Mouse (Mus musculus) fibroblast of lung, adult 2 months (primary cell): Measurements from ENCODE around the gene Ssu2.

ENCODE experiments used
- DNase-seq: peaks from one replicate; pipeline ENCODE4 v3.0.0-alpha.2; 2011; ENCODE audit warnings: low read depth

Gene Ssu2

DNA sequence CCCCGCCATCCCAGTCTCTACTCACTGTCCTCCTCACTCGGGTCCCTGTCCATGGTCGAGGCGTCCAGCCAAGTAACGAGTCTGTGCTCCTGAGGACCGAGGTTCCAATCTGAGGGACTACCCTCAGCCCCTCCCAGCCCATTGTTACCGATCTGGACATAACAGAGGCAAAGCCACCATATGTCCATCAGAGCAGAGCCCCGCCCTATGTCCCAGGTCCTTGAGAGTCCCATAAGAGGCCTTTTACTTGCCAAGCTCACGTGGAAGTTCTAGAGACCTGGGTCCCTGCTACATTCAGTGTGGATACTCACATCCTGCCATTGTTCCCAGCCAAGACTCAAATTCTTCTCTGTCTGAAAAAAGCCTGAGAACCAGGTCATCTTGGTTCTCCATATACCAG, at the start of gene Ssu2:
Ssu2 (minus strand) TSS at position 77 of the 400 bp plus-strand sequence.
- no peak for DNase-seq

DNA sequence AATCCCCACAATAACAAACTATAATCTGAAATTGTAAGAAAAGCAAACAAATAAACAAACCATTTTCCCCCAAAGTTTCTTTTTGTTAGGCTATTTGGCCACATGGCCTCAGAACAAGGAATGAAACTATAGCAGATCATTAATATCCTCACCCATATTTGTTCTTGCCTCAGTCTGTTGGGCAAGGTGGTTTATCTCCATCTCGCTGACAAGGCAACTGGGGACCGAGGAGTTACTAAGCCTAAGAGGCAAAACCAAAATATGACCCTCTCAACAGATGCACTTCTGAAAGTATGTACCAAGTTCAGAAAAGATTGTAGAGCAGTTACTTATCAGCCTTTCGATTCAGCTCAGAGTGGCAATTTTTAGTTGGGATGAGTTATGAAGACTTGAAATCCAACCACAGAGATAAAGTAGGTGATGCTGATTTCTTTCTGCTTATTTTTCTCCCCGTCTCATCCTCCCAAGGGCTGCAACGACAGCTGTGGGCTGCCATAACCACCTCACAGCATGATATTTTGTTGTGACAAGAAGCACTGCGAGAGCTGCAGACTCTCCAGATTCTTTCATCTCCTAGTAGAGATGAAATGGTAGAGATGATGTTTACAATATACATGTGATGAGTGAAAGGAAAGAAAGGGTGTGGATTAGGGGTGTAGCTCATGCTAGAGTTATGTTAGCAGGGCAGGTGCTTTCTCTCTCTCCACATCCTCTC, 38.4 kb upstream of the Ssu2 start:
- DNase-seq: no peak

DNA sequence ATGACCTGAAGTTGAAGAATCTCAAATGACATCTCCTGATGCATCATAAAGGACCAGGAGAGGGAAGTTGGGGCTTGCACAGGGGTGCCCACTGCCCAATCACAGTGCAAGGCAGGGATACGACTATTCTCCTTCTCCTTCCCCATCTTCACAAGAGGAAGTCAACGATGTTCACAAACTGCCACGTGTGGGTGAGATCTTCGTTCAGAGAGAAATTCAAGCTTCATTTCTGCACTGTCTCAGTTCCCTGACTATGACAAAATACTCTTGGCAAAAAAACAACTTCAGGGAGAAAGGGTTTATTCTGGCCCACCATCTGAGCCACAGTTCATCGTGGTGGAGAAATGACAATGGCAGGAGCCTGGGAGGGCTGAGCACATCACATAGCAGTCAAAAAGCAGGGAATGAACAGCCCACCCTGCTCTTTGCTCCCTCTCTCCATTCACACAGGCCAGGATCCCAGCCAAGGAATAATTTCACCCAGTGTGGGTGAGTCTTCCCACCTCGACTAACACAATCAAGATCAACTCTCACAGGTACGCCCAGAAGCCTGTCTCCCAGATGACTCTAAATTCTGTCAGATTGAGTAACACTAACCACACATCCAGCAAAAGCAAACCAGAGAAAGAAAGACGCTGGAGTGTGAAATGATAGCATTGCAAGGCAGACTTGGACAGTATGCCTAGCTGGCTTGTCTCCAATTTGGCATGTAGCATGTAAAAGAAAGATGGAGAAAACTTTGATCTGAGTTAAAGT, 36.1 kb upstream of the Ssu2 start:
- DNase-seq: peak; percentile 42

DNA sequence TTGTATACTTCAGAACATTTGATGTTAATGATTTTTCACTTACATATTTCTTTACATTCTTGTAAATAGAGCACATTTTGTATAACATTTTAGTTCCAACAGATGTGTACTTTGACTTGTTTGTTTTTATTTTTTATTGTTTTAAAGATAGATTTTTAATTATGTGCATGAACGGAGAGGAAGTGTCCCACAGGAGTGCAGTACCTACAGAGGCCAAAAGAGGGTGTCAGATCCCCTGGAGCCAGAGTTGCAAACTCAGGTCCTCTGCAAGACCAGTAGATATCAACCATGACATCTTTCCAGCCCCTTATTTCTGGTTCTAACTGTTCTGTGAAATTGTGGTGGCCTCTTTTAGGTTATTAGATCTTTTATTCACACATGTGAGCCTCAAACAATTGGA, 33.1 kb upstream of the Ssu2 start:
- no peak for DNase-seq

DNA sequence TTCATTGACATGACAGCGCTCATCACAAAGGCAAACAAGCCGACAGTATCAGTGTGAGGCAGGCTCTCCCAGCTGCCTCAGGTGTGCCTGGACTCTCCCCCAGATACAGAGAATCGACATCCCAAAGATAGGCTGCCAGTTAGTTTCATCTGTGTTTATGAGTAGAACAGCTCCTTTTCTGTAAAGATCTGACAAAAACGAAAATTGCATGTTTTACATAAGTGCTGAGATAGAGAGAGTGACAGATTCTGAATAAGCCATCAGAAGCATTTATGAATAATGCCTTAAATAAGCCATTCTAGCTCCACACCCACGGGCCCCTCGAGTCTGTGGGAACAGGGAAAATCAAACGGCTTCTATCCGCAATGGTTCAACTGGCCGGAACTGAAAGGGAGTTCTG, 31.5 kb upstream of the Ssu2 start:
- no peak for DNase-seq

DNA sequence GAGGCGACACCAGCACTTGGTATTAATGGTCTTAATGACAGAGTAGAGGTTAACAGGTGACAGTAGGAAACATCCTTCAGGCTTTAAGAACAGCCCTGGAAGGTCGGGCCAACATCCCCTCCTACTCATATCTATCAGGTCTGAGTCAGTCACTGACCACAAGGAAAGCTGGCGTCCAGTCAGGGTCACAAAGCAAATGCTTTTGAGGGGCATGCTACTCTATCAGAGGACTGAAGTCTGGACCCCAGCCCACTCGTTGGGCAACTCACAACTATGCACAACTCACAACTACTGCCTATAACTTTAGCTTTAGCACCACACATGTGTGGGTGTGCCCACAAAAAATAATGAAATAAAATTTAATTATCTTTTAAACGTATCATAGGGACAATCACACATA, 16.3 kb upstream of the Ssu2 start:
- no peak for DNase-seq

DNA sequence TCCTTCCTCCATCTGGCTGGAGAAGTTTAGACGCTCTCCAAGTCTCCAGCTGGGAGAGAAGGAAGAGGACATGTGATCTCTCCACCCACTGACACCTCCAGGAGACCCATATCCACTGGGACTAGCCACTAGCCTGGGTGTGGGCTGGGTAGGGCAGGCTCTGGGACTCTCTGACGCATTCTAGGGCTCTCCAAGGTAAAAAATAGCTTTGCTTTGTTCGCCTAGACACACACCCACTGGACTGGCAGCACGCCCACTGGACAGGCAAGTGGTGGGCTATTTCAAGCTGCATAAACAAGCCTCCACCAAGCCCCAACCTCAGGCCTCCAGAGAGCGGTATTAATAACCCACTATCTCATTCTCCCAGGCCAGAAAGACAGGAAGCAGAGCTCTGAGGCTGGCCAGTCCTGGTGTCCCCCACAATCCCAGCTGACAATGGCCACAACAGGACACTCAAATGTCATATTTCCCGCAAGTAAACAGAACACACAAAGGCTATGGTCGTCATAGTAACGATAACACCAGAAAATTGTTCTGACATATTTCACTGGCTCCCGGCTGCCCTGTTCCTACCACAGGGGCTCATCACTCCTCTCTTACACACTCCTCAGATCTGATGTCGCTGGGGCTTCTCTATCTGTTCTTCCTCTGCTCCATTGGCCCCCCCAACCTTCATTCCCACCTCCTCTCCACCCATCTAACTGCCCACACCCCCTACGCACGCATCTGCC, 14.3 kb upstream of the Ssu2 start:
- DNase-seq: no peak

DNA sequence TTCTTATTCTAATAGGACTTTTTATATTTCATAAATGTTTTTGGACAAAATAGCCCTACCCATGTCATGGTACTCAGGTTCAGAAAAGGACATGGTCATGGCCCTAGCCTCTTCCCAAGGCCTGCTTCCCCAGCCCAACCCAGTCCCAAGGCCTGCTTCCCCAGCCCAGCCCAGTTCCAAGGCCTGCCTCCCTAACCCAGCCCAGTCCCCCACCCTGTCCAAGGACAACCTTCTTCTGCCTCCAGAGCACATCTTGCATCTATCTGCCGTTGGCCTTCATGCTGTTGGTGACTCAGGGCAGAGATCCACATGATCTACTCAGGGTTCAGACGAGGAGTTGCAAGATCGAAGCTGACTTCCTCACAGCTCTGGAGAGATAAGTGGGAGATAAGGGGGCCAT, 9.5 kb upstream of the Ssu2 start:
- DNase-seq: no peak

- no peak for DNase-seq
Measured at GRCm38 (mm10) chr6:112396352-112396751, 8.5 kb upstream of the Ssu2 start.

- no peak for DNase-seq
Measured at GRCm38 (mm10) chr6:112388385-112388784, 562 bp upstream of the Ssu2 start.

DNA sequence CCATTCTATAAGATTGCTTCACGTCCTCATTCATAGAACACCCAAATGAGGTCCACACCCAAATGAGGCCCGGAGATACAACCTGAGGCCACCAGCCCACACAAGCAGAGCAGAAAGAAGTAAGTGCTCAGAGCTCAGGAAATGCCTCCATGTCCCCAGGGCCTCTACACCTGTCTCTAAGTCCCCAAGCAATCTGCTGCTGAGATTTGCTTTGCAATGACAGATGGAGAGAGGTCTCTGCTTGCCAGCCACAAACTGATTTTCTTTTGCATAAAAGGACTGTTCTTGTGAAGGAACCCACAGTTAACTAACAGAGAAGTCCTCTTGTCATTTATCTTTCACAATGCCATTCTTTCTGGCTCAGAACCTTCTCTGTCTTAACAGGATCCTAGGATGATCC, 1.6 kb downstream of the Ssu2 start:
- DNase-seq: no peak

DNA sequence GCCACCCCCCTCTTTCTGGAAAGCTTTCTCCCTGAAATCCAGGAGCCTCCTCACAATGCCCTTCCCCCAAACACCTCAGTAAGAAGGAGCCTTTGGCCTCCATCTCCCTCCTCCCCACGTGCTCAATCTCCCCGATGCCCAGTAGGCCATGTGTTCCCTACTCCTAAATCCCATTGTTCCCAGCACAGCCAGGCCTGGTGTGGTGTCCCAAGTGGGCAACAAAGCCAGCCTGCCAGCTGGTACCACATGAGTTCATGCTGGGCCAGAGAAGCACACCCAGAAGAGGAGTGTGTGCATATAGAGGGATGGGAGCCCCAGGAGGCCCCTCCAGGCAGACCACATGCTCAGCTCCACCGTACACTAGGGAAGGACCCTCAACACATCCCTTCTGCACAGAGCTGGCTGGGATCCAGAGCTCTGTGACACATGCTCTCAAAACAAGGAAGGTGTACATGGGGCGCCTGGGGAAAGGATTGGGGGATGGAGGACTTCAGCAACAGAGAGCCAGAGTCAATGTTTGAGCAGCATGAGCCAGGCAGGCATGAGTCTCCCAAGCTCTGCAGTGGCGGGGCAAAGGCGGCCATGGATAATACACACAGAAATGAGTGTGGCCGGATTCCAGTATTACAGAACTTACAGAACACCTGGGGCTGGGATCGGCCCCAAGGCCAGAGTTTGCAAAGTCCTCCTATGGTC, 4.7 kb downstream of the Ssu2 start:
- DNase-seq: no peak

GRCm38 (mm10) chr6:112379054-112379453, 8.8 kb downstream of the Ssu2 start:
- no peak for DNase-seq

DNA sequence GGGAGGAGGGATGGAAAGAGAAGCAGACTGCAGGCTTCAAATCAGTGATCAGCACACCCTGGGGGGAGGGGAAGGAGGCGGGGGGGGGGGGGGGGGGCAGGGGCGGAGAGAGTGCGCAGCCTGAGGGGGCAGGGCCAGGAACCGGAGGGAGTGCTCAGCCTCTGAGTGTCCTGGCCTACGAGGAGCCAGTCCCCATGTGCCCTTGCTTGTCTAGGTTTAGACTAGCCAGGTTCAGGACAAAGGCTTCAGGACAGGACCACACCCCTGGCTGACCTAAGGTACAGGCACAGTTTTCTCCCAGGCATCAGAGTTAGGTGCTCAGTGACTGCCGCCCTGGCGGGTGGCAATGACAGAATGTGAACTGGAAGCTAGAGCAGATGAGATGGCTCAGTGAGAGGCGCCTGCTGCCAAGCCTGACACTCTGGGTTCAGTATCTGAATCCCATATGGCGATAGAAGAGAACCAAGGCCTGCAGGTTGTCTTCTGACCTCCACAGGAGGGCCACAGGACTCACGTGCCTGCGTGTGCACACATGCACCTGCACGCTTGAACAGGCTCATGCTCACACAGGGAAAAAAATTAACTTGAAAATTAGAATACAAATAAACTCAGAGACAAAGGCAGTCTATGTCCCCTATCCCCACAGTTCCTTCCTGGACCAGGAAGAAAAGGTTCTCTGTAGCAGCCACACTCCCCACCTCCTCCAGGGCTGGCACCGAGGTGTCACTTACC, 12.0 kb downstream of the Ssu2 start:
- no peak for DNase-seq

DNA sequence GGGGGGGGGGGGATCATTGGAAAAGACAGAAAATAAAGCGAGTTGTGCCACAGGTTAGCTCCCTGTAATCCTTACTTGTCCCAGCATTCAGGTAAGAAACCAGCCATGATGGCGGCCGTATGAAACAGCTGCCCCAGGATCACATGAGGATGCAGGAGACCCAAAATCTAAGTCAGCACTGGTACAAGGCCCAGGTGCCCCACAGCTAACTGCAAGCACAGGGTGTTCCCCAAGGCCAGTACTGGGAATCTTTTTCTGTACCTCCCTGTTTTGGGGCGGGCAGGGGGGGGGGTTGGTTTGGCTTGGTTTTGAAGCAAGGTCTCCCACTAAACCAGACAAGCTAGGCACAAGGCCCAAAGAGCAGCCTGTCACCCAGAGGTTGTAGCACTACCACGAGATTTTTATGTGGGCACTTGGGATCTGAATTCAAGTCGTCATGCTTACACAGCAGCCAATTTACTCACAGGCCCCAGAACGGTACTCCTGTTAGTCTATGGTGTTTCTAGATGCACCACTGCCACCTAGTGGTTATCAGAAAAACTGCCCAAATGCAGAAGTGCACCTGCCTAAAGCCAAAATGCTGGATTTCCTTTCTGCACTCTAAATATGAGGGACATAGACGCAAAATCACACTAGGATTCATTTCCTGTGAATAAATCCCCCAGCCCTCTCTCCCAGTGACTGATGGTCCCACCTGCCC, 13.8 kb downstream of the Ssu2 start:
- no peak for DNase-seq

DNA sequence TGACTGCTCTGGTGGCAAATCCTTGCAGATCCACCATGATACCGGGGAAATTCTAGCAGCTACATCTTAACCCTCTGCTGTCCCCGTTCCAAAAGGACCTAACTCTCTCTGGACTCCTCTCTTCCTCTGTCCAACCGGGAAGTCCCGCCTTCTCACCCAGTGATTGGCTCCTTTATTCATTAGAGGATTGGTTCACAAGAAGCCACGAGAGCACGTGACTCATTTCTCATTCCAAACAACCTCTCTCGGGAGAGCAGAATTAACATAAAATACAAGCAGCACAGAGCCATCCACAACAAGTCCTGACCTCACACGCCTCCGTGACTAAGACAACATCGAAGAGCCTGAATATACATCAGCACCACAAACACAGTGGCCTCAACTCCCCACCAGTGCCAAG, 22.5 kb downstream of the Ssu2 start:
- DNase-seq: no peak

- no peak for DNase-seq
Measured at GRCm38 (mm10) chr6:112364581-112364980, 23.2 kb downstream of the Ssu2 start.

- peak; percentile 59 for DNase-seq
Measured at GRCm38 (mm10) chr6:112362349-112362958, 25.4 kb downstream of the Ssu2 start.

DNA sequence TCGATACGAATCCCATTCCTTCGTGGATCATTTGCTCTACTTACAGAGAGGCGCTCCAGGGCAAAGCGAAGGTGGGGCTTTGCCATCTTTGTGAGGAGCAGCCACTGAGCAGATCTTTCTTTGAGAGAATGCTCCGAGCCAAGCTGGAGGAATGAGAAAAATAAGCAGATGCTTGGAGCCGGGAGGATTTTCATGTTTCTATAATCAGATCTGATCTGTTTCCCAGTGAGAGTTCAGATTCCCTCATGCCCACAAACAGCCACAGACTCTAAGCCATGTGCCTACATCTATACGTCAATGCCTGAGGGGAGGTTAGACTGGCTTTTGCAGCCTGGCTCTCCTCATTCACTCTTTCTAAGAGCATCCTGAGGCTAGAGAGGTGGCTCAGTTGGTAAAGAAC, 27.1 kb downstream of the Ssu2 start:
- DNase-seq: no peak

DNA sequence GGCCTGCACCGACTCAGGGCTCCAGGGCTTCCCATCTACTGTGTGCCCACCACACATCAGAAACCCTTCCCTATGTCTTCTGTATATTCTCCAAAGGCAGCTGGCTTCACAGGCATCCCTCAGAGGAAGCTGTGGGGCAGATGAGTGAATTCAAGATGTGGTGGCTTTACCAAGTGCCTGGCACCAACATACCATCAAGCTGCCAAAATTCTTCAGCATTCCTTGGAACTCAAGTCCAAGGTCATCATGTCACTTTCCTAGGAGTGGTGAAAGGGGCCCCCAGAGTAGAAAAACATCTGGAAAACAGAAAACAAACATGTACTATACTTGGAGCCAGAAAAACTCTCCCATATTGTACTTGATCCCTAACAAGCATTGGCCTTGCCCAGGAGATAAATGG, 28.5 kb downstream of the Ssu2 start:
- no peak for DNase-seq

GRCm38 (mm10) chr6:112350452-112350851, 37.4 kb downstream of the Ssu2 start:
- DNase-seq: no peak
